Mouse (Mus musculus): ENCODE measurements around the gene Tmcc1. TPM values are rescaled to one million over a fixed set of nuclear protein-coding genes. Genes with fewer than 3 reads are reported as not detected.
"Not testable (repeated sequence)": the region's sequence is repeated elsewhere in the genome, so short reads cannot be mapped to it uniquely, and the experiment has no call there.

The Tmcc1 gene
- total RNA-seq, 2 experiments from 2014 or later, result 22.9 to 27.0 TPM

DNA sequence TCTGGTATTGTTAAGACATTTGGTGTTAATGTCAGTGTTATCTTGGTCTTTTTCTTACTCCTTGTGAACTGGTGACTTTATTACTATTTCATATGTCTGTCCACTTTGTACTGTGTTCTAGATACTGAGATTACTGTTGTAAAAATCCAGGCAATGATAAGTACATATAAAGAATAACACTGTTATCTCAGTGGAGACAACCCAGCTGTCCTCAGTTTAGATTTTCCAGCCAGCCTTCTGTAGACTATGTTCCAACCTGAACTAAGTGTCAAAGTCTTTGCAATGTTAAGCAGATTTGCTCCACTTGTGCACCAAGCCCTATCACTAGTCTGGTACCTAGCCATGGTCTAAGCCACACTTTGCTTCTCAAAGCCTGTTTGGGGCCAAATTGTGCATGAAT lies 118.4 kb downstream of the Tmcc1 start:
- DNase-seq, result no peak

DNA sequence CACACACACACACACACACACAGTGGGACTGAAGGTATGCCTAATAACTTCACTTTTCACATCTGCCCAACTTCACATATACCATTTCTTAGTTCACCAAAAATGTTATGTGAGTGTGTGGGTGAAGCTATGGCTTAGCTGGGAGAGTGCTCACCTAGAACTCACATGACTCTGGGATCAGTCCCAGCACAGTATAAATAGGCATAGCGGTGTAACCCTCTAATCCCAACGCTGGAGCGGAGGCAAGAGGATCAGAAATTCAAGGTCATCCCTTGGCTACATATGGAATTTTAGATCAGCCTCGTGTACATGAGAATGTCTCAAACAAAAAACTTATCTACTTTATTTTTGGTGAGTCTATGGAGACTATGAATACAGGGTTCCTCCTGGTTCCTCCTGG lies 119.7 kb downstream of the Tmcc1 start:
- no peak for DNase-seq

- peak; percentile 50 for DNase-seq
Observed at GRCm38 (mm10) chr6:116072746-116073261, 120.5 kb downstream of the Tmcc1 start.

- peak; percentile 9 for DNase-seq
Observed at GRCm38 (mm10) chr6:116072221-116072745, 121.0 kb downstream of the Tmcc1 start.

DNA sequence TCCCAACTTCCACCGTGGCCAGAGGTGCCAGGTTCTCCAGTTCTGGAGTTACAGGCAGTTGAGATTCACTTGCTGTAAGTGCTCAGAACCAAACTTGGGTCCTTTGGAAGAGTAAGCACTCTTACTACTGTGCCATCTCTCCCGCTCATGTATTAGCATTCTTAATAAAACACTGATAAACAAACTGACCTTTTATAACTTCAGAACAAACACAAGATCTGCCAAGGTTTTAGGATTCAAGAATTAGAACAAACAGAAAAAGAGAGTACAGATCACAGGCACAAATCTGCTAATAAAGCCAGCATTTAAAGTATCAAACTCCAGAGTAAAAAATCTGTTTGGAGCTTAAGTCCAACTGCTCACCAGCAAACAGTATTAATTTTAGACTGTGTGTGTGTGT lies 121.5 kb downstream of the Tmcc1 start:
- DNase-seq, result no peak

GRCm38 (mm10) chr6:116070558-116070957 lies 122.7 kb downstream of the Tmcc1 start:
- DNase-seq, result no peak

GRCm38 (mm10) chr6:116063516-116063915 lies 129.8 kb downstream of the Tmcc1 start:
- DNase-seq, result no peak

GRCm38 (mm10) chr6:116059542-116059941 lies 133.7 kb downstream of the Tmcc1 start:
- not testable (repeated sequence) for DNase-seq

GRCm38 (mm10) chr6:116058541-116059300 lies 134.6 kb downstream of the Tmcc1 start:
- no peak for DNase-seq

DNA sequence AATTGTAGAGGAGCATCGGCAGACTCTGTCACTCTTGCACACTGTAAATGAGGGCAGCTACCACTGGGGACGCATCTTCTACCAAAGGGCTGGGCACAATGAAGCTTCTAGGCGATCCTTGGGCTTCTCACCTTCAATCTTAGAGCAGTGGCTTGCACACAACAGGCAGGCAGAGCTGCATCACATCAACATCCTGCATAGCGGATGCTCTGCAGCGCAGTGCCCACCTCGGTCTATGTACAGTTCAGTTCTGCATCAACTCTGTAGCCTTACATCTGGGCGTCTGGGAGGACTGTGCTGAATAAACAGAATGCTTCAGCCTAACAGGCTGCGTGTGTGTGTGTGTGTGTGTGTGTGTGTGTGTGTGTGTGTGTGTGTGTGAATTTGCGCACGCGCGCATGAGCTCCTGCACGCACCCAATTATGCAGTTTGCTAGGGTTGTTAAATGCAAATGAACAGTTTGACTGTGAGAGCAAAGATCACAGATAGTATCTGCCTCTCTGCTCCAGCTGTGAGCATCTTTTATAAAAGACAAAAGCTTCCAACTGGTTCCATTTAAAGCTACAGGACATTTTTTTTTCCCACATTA lies 136.5 kb downstream of the Tmcc1 start:
- peak; percentile 15 for DNase-seq

DNA sequence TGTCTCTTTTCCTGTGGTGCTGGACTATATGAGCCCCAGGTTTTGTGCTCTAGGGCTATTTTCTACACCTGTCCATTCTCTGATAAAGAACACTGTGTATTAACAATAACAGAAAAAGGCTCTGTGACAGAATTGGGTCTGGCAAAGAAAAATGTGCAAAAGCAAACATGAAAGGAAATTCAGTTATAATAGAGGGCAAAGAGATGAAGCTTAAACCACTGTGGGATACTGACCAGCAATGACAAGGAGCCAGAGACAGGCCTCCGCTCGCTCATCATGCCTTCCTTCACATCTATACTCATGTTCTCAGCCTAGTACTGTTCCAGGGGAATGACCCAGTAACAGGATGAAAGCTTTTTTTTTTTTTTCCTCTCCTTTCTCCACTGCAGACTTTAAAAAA lies 137.5 kb downstream of the Tmcc1 start:
- no peak for DNase-seq

GRCm38 (mm10) chr6:116055001-116055471 lies 138.2 kb downstream of the Tmcc1 start:
- peak; percentile 30 for DNase-seq

GRCm38 (mm10) chr6:116047896-116048295 lies 145.4 kb downstream of the Tmcc1 start:
- DNase-seq, result no peak

GRCm38 (mm10) chr6:116047366-116047765 lies 145.9 kb downstream of the Tmcc1 start:
- no peak for DNase-seq

- no peak for DNase-seq
Observed at GRCm38 (mm10) chr6:116044039-116044438, 149.2 kb downstream of the Tmcc1 start.

- no peak for DNase-seq
Observed at GRCm38 (mm10) chr6:116038222-116038621, 155.1 kb downstream of the Tmcc1 start.

GRCm38 (mm10) chr6:116037281-116037831 lies 155.9 kb downstream of the Tmcc1 start:
- DNase-seq, result no peak

- no peak for DNase-seq
Observed at GRCm38 (mm10) chr6:116036555-116036954, 156.7 kb downstream of the Tmcc1 start.

DNA sequence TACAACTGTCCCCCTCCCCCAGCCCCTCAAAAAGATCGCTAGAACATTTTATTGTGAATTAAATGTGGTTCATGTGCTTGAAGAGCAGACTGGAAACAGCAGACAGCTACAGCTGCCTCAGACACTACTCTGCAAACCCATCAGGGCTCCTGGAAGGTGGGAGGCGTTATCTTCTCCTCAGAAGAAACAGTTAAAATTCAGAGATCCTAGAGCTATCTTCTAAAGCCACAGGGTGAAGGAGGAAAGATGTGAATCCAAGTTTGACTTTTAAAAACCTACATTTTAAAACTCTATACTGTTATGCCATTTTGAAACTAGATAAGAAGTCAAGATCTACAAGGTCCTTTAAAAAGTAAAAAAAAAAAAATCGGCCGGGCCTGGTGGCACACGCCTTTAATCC lies 162.2 kb downstream of the Tmcc1 start:
- DNase-seq, result no peak

DNA sequence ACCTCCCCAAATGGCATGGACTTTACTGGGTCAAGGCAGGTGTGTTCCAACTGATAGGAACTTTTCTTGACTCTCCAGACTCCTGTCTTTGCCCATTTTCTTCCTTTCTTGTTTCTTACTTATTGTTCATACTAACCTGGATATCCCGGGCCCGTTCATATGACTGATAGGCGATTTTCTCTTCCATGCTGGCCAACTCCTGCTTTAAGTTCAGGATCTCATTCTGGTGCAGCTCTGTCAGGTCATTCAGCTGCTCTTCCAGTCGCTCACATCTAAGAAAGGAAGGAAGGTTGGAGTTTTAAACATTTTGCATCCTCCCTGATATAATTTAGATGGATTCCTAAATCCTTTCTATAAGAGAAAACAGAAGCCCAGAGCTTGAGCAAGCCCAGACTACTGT lies 168.6 kb downstream of the Tmcc1 start:
- DNase-seq, result no peak

- no peak for DNase-seq
Observed at GRCm38 (mm10) chr6:116021961-116022485, 171.3 kb downstream of the Tmcc1 start.

DNA sequence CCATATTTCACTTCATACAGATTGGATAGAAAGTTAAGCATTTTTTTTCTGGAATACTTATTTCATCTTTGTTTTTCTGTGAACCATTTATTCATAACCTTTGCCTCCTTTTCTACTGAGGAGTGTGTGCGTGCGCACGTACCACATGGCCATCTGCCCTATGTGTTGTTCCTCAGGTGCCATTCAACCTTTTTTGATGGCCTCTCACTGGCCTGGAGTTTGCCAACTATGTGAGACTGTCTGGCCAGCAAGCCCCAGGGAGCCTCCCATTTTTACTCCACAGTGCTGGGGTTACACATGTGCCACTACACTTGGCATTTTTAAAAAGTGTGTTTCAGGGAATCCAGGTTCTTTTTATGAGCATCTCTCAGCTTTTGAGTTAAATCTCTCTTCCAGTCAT lies 177.4 kb downstream of the Tmcc1 start:
- peak; percentile 59 for DNase-seq

GRCm38 (mm10) chr6:116014111-116014510 lies 179.2 kb downstream of the Tmcc1 start:
- no peak for DNase-seq

All from adrenal gland, postnatal 10 days (tissue).